Mouse (Mus musculus) inflammation-experienced regulatory T-cells (primary cell): ENCODE measurements around the gene Camsap1. TPM values are rescaled to one million over a fixed set of nuclear protein-coding genes. Genes with fewer than 3 reads are reported as not detected.

ENCODE experiments used
- polyA plus RNA-seq, 2 experiments: library from polyadenylated mRNA; unstranded; fragments of 100-300 nt; shearing (Covaris generic); gene quantifications; one replicate each; pipeline ENCODE4 v1.2.1; 2017

The Camsap1 gene
- 10 to 100 TPM; 19.8 to 28.8 TPM for polyA plus RNA-seq

GRCm38 (mm10) chr2:25983159-25983907 is at the start of gene Camsap1:
Gene Camsap1 (minus strand): TSS chr2:25983282.

DNA sequence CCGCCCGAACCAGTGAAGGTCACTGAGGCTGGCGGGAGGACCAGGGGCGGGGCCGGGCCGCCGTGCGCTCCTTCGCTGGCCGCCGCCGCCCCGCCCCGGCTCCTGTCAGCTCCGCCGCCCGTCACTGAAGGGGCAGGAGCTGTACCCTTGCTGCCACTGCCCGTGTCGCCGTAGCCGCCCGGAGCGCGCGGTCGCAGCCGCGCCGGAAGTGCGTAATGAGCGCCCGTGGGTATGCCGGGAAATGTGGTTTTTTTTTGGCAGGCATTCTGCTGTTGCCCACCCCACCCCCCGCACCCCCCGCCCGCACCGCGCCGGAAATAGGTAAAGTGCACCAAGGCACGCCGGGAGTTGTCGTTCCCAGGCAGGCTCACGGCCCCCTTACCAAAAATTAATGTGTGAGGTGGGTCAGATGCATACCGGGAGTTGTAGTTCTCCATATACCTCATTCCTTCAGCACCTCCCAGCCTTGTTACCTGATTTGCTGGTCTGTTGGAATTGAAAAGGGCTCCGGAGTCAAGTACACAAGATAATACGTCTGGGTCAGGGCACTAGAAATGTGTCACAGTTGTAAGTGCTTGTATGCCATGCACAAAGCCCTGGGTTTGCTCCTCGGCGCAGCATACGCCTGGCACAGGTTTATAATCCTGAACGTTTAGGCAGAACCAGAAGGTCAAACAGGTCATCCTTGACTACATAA is 38.6 kb upstream of the Camsap1 start, which contains the start of gene Ubac1:
Gene Ubac1 (minus strand): TSS at position 187 of the 697 bp plus-strand sequence.

Other genes starting within 250 kb of the Camsap1 start
- gene Obp2b, start 246.3 kb downstream of the Camsap1 start, polyA plus RNA-seq = not detected
- not detected for gene Lcn3, start 217.7 kb downstream of the Camsap1 start, polyA plus RNA-seq
- gene Lcn11, start 206.3 kb downstream of the Camsap1 start, polyA plus RNA-seq = under 1 TPM in 1 of 2 experiments, not detected in 1; 0.45 TPM
- gene Gm13539, start 201.0 kb downstream of the Camsap1 start, polyA plus RNA-seq = not detected
- under 1 TPM in 1 of 2 experiments, not detected in 1; 0.53 TPM for gene Glt6d1, start 167.4 kb downstream of the Camsap1 start, polyA plus RNA-seq
- gene Lcn9, start 160.1 kb downstream of the Camsap1 start, polyA plus RNA-seq = not detected
- gene Sohlh1, start 136.0 kb downstream of the Camsap1 start, polyA plus RNA-seq = 1 to 10 TPM in 1 of 2 experiments, under 1 TPM in 1; 0.51 to 1.3 TPM
- gene Kcnt1, start 119.5 kb downstream of the Camsap1 start, polyA plus RNA-seq = 1 to 10 TPM in 1 of 2 experiments, under 1 TPM in 1; 0.45 to 1.6 TPM
- gene Ubac1, start 38.5 kb upstream of the Camsap1 start, polyA plus RNA-seq = 10 to 100 TPM; 61.7 to 90.7 TPM
- gene Nacc2, start 139.9 kb upstream of the Camsap1 start, polyA plus RNA-seq = 1 to 10 TPM in 1 of 2 experiments, under 1 TPM in 1; 0.47 to 3.1 TPM
- under 1 TPM in 1 of 2 experiments, not detected in 1; 0.80 TPM for gene Lhx3, start 225.0 kb upstream of the Camsap1 start, polyA plus RNA-seq